Mouse (Mus musculus) kidney, adult 2 months (tissue): ENCODE results near the gene Kpna4. TPM values are rescaled to one million over a fixed set of nuclear protein-coding genes. Genes with fewer than 3 reads are reported as not detected.

Experiments used
- DNase-seq: peaks from one replicate; pipeline ENCODE4 v3.0.0; 2021
- H3K27ac ChIP-seq: fragments of 200-500 bp; 2 replicates; pipeline ENCODE4 v1.5.1; 2012; ENCODE audit warnings: low read depth, low read length, control low read depth, inconsistent platforms; ENCODE audit not compliant: insufficient read depth
- H3K27me3 ChIP-seq: fragments of 200-500 bp; replicated peaks from 2 replicates; pipeline ENCODE4 v1.6.1; 2012; ENCODE audit warnings: mild to moderate bottlenecking, moderate library complexity, low read length, inconsistent platforms; ENCODE audit not compliant: control insufficient read depth, insufficient read depth
- H3K36me3 ChIP-seq: fragments of 200-500 bp; 2 replicates; pipeline ENCODE4 v1.6.1; 2012; ENCODE audit warnings: mild to moderate bottlenecking, moderate library complexity, low read length, inconsistent platforms; ENCODE audit not compliant: control insufficient read depth, insufficient read depth
- H3K4me1 ChIP-seq: fragments of 200-500 bp; 2 replicates; pipeline ENCODE4 v1.6.1; 2011; ENCODE audit warnings: low read length; ENCODE audit not compliant: control insufficient read depth, insufficient read depth
- H3K4me3 ChIP-seq: fragments of 200-500 bp; 2 replicates; pipeline ENCODE4 v1.5.1; 2011; ENCODE audit warnings: mild to moderate bottlenecking, low read depth, low read length, control low read depth; ENCODE audit not compliant: insufficient read depth
- CTCF ChIP-seq: fragments of 200-500 bp; conservative IDR thresholded peaks from 2 replicates; pipeline ENCODE4 v1.5.1; 2011; ENCODE audit warnings: low read depth, mild to moderate bottlenecking, control low read depth, low read length, moderate library complexity, mixed read lengths; ENCODE audit not compliant: insufficient read depth, insufficient read length
- POLR2A ChIP-seq: fragments of 200-500 bp; IDR thresholded peaks from one replicate; pipeline ENCODE4 v1.6.1; 2011; ENCODE audit warnings: low read depth, low read length, control low read depth
- WGBS: fragments of 180-500 bp; shearing (Covaris S2); methylation state at CpG from one replicate; pipeline ENCODE4 v1.1.7; 2018; 5-methylcytosine and 5-hydroxymethylcytosine counted together
- polyA plus RNA-seq: library from polyadenylated mRNA; depleted of rRNA; stranded (reverse); fragments of >200 nt; gene quantifications from 2 replicates; pipeline ENCODE4 v1.2.3, GENCODE M21; 2012

The Kpna4 gene
- polyA plus RNA-seq, 1 experiment: 11.3 TPM

DNA sequence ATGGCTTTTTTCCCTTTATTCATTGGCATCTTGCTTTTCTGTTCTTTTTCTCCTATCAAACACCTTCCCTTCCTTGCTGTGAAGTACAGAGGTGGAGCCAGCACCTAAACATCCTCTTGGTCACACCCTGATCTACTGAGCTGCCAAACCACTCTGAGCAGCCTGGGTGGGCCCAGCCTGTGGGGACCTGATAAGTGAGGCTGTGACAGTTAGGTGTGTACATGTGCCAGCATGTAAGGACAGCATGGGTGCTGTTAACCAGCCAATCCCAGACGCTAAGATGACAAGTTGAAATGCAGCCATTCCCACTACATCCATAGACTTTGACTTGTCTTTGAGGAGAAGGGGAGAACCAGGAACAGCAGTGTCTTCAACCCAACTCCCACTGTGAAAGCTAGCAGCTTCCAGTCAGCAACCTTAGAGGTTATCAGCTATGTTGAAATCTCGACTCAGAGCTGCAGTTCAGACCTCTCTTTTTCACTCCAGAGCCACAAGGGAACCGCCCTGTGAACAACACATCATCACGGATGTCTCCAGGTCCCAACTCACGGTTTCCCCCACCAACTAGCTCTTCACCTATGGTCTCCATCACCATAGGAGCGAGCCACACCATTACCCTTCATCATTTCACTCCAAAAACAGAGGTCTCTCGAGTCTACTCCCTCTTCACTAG is 72.0 kb downstream of the Kpna4 start:
- Histone ChIP-seq H3K4me1 (no peaks in the 10 kb centered on the region), H3K27ac (no peak overlapping the region), H3K27me3 (no peaks in the 10 kb centered on the region), H3K4me3 (no peak overlapping the region), H3K36me3 (no peaks in the 10 kb centered on the region)
- no peak for TF ChIP-seq CTCF
- TF ChIP-seq POLR2A: no peak
- 92% methylated on average over 7 of the region's 7 CpGs for WGBS
- DNase-seq: no peak

DNA sequence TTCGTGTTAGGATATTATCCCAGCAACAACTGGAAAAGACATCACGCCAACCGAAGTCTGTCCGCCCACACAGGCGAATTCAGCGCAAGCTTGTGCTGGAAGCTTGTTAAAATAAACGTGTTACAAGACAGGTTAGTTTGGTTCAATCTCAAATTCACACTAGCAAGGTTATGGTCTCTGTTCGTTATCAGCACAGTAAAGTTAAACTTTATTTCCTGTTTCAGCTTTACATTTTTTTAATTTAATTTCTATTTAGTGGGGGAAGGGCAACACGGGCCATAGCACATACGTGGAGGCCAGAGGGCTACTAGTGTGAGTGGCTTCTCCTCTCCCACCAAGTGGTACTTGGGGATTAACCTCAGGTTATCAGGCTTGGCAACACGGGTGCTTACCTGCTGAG is 75.0 kb downstream of the Kpna4 start:
- no peaks in the 10 kb centered on the region for H3K36me3 ChIP-seq
- no peak for DNase-seq
- TF ChIP-seq POLR2A (no peak), CTCF (no peak)
- no peak overlapping the region for H3K27ac ChIP-seq
- no peaks in the 10 kb centered on the region for H3K27me3 ChIP-seq
- H3K4me1 ChIP-seq: no peaks in the 10 kb centered on the region
- WGBS: 85% methylated on average over 11 of the region's 11 CpGs
- H3K4me3 ChIP-seq: no peak overlapping the region

DNA sequence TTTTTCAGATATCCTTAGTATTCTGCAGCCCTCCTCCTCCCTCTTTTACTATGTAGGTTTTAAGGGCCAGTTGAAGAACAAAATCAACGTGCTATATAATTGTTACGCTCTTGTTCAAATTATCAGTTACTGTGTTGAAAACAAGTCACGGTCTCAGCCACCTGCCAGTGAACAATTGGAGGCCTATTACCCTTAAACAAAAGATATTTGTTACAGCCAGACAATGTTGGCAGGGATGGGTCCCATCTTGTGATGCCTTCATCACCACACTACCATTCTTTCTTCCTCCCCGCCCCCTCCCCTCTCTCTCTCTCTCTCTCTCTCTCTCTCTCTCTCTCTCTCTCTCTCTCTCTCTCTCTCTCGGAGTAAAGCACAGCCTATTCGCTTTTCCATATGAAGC is 77.9 kb downstream of the Kpna4 start:
- TF ChIP-seq POLR2A (no peak), CTCF (no peak)
- DNase-seq: no peak
- 91% methylated on average over 6 of the region's 6 CpGs for WGBS
- H3K27ac ChIP-seq: no peak overlapping the region
- H3K4me3 ChIP-seq: no peak overlapping the region
- no peaks in the 10 kb centered on the region for H3K27me3 ChIP-seq
- H3K4me1 ChIP-seq: no peaks in the 10 kb centered on the region
- H3K36me3 ChIP-seq: no peaks in the 10 kb centered on the region

GRCm38 (mm10) chr3:69047684-69048083 is 79.2 kb downstream of the Kpna4 start:
- H3K27ac ChIP-seq: no peak overlapping the region
- WGBS: 84% methylated on average over 4 of the region's 4 CpGs

GRCm38 (mm10) chr3:69046509-69046908 is 80.4 kb downstream of the Kpna4 start:
- Histone ChIP-seq H3K36me3 (no peaks in the 10 kb centered on the region), H3K27ac (no peak overlapping the region), H3K4me1 (no peaks in the 10 kb centered on the region), H3K27me3 (no peaks in the 10 kb centered on the region), H3K4me3 (no peak overlapping the region)
- no peak for DNase-seq
- TF ChIP-seq POLR2A (no peak), CTCF (no peak)
- 93% methylated on average over 4 of the region's 4 CpGs for WGBS

More at GRCm38 (mm10) chr3:69047684-69048083, 79.2 kb downstream of the Kpna4 start:
- no peak overlapping the region for H3K4me3 ChIP-seq
- no peak for DNase-seq
- no peaks in the 10 kb centered on the region for H3K4me1 ChIP-seq
- TF ChIP-seq CTCF (no peak), POLR2A (no peak)
- H3K27me3 ChIP-seq: no peaks in the 10 kb centered on the region
- H3K36me3 ChIP-seq: no peaks in the 10 kb centered on the region

- no peaks in the 10 kb centered on the region for H3K36me3 ChIP-seq
- no peak overlapping the region for H3K27ac ChIP-seq
- no peaks in the 10 kb centered on the region for H3K27me3 ChIP-seq
- no peak for DNase-seq
- H3K4me3 ChIP-seq: no peak overlapping the region
- 38% methylated on average over 13 of the region's 13 CpGs for WGBS
- 0 out of 2 replicates have a peak, but pooled peaks cover 2% of the 10 kb centered on the region for H3K4me1 ChIP-seq
- TF ChIP-seq CTCF (no peak), POLR2A (no peak)
Measured at GRCm38 (mm10) chr3:69045750-69046149, 81.2 kb downstream of the Kpna4 start.

DNA sequence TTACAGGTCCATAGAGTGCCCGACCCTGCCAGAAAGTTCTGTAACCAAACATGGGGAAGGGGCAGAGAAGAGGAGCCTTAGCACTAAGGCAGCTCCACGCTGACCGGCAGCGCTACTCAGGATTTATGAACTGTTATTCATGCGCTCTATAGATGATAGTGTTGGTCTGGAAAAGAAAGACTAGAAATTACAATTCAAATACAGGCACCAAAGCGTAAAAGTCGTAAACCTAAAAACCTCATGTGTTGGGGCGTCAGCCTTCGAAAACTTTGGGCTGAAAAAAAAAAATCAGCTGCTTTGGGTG is 81.6 kb downstream of the Kpna4 start:
- Histone ChIP-seq H3K36me3 (no peaks in the 10 kb centered on the region), H3K4me3 (peak overlapping the region; percentile 66), H3K4me1 (0 out of 2 replicates have a peak, but pooled peaks cover 2% of the 10 kb centered on the region), H3K27ac (no peak overlapping the region), H3K27me3 (no peaks in the 10 kb centered on the region)
- TF ChIP-seq CTCF: no peak
- no peak for TF ChIP-seq POLR2A
- no peak for DNase-seq
- 6% methylated on average over 9 of the region's 9 CpGs for WGBS
